Mouse (Mus musculus): Measurements from ENCODE around the gene Cst8. TPM values are rescaled to one million over a fixed set of nuclear protein-coding genes. Genes with fewer than 3 reads are reported as not detected.

Gene Cst8
- polyA plus RNA-seq, 1 experiment from 2014 or later, result not detected

DNA sequence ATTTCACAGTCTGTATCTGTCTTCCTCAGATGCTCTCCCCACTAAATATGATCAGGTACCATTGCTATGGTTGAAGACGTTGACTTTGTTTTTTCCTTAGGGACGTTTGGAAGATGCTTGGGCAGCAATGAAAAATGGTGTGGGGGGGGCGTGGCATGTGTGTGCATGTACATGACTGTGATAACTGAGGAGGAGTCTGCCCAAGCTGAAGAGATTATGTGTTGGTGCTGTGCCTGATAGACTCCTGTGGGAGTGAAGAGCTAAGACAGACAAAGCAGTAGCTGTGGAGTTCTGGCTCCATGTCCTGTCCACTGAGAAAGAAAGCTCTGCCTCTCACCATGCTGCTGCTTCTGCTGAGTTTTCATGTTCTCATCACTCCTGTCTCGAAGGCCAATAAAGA, 36.3 kb downstream of the Cst8 start, which contains the start of gene Cst9:
TSS of gene Cst9 (plus strand) at position 236 of the 400 bp plus-strand sequence.
- 50% methylated on average over 4 of the region's 4 CpGs for WGBS

DNA sequence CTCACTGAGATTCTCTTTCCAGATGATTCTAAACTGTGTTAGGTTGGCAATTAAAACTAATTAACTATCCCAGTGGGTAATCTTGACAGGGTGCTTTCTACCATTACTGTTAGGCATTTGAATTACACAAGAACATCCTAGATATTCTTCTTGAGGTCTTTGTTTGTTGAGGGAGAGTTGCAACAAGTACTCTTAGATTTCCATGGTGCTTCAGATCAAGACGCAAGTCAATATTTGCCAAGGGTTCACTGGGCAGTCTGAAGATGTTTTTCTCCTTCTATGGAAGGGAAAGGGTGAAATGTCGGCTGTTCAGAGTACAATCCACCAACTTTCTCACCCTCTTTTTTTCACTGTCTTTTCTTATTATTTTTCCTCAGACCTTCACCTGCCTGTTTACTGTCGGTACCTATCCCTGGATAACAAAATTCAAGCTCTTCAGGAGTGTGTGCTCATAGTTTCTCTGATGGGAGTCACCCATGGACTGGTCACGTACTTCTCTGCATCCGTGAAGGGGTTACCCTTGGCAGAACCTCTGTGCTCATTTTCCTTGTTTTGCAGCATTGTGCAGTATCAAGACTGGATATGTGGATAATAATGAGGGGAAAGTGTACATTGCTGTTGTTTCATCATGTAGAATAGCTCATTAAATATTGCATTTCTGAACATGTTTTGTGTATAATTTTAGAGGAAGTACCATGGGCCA, 39.6 kb downstream of the Cst8 start:
- no peak overlapping the region for H3K9ac ChIP-seq
- no peaks in the 10 kb centered on the region for H3K9me3 ChIP-seq
- no peaks in the 10 kb centered on the region for H3K4me1 ChIP-seq (replicated peaks)
- ATAC-seq, result no peak
- no peak overlapping the region for H3K27ac ChIP-seq
- WGBS, result 85% methylated on average over 5 of the region's 5 CpGs
- H3K27me3 ChIP-seq (replicated peaks), result 0 out of 2 replicates have a peak, but pooled peaks cover 3% of the 10 kb centered on the region
- H3K4me2 ChIP-seq (replicated peaks), result no peak overlapping the region
- no peak overlapping the region for H3K4me3 ChIP-seq (replicated peaks)
- no peaks in the 10 kb centered on the region for H3K36me3 ChIP-seq

More for the DNA sequence above, 36.3 kb downstream of the Cst8 start, which contains the start of gene Cst9:
- no peaks in the 10 kb centered on the region for H3K36me3 ChIP-seq
- no peaks in the 10 kb centered on the region for H3K4me1 ChIP-seq (replicated peaks)
- H3K27me3 ChIP-seq (replicated peaks), result 0 out of 2 replicates have a peak, but pooled peaks cover 3% of the 10 kb centered on the region
- H3K9ac ChIP-seq, result no peak within 1 kb of the TSS
- no peak for ATAC-seq
- no peak within 1 kb of the TSS for H3K27ac ChIP-seq
- H3K4me2 ChIP-seq (replicated peaks), result no peak within 1 kb of the TSS
- H3K9me3 ChIP-seq, result no peaks in the 10 kb centered on the region
- H3K4me3 ChIP-seq (replicated peaks), result no peak within 1 kb of the TSS

DNA sequence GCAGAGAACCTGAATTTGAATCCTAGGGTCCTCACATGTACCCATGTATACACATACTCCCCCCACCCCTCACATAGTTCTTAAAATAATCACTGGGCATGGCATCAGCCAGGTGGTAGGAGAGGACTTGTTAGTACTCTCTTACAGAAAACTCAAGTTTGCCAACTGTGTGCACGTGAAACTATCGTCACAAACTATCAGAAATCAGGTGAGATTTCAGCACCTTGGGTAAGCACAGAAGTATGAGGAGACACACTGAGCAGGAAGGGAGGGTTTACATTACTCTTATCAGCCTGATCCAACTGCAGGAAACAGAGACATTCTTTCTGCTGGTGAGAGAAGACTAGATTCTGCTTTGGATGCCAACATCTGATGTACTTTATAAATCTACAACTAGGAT, 40.6 kb downstream of the Cst8 start:
- Histone ChIP-seq H3K36me3 (no peaks in the 10 kb centered on the region), H3K4me1 (replicated peaks) (no peaks in the 10 kb centered on the region), H3K27ac (no peak overlapping the region), H3K9me3 (no peaks in the 10 kb centered on the region), H3K4me2 (replicated peaks) (no peak overlapping the region), H3K27me3 (replicated peaks) (0 out of 2 replicates have a peak, but pooled peaks cover 3% of the 10 kb centered on the region), H3K4me3 (replicated peaks) (no peak overlapping the region), H3K9ac (no peak overlapping the region)
- 84% methylated on average over 2 of the region's 2 CpGs for WGBS
- ATAC-seq, result no peak

DNA sequence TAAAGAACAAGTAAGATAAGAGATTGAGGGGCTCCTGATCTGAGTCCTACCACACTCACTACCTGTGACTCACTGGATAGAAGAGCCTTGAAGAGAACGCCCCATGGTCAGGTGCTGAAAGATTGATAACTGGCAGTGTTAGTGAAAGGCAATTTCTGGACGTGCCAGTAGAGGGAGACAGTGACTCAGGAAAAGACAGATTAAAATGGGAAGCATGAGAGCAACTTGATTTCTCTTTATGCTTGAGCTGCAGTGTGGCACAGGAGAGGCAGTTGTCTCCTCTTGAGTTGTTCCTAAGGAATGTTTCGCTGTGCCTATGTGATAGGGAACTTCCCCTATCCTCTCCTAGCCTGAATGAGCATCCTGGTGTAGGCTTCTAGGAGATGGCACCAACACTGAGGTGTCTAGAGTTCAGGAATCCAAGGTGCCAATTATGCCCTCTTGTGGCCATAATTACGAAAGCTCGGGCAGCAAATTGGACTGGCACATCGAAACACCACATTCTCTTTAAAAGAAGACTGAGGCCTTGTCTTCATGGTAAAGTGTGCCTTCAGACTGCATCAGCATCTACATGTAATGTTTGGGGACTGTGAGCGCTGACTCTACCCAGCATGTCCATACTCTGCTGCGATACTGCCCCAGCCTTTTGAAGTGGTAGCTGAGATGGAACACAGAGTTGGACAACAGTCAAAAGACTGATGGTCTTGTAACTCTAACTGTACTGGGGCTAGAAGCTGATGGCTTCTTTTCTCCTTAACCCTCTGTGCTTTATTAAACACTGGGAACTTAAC, 52.7 kb downstream of the Cst8 start:
- 46% methylated on average over 8 of the region's 8 CpGs for WGBS
- Histone ChIP-seq H3K4me3 (replicated peaks) (no peak overlapping the region), H3K4me1 (replicated peaks) (no peaks in the 10 kb centered on the region), H3K9me3 (no peaks in the 10 kb centered on the region), H3K36me3 (no peaks in the 10 kb centered on the region), H3K9ac (no peak overlapping the region), H3K4me2 (replicated peaks) (no peak overlapping the region), H3K27me3 (replicated peaks) (no peaks in the 10 kb centered on the region), H3K27ac (no peak overlapping the region)
- ATAC-seq, result peak; percentile 82

Other genes with a start within 250 kb of the Cst8 start
- 73.1 and 73.7 TPM in 2 replicates for gene Nxt1, start 126.2 kb upstream of the Cst8 start, polyA plus RNA-seq (2015; fragmentation: Nextera tagmentation; extraction: Ambion mirVana)
- gene Gzf1, start 117.8 kb upstream of the Cst8 start, polyA plus RNA-seq (2015; fragmentation: Nextera tagmentation; extraction: Ambion mirVana), result 15.1 and 16.1 TPM in 2 replicates
- gene Napb, start 66.3 kb upstream of the Cst8 start, polyA plus RNA-seq (2015; fragmentation: Nextera tagmentation; extraction: Ambion mirVana), result 3.4 and 4.1 TPM in 2 replicates
- gene Cstl1, start 48.4 kb upstream of the Cst8 start, polyA plus RNA-seq (2015; fragmentation: Nextera tagmentation; extraction: Ambion mirVana), result not detected in 2 replicates
- gene Cst11, start 27.3 kb upstream of the Cst8 start, polyA plus RNA-seq (2015; fragmentation: Nextera tagmentation; extraction: Ambion mirVana), result not detected in 2 replicates
- not detected in 2 replicates for gene 8030411F24Rik, start 16.8 kb upstream of the Cst8 start, polyA plus RNA-seq (2015; fragmentation: Nextera tagmentation; extraction: Ambion mirVana)
- gene Cst12, start 9.4 kb upstream of the Cst8 start, polyA plus RNA-seq (2015; fragmentation: Nextera tagmentation; extraction: Ambion mirVana), result 0.67 TPM in 1 of 2 replicates, not detected in the other
- not detected in 2 replicates for gene Cst13, start 21.3 kb downstream of the Cst8 start, polyA plus RNA-seq (2015; fragmentation: Nextera tagmentation; extraction: Ambion mirVana)
- not detected in 2 replicates for gene Cst9, start 36.4 kb downstream of the Cst8 start, polyA plus RNA-seq (2015; fragmentation: Nextera tagmentation; extraction: Ambion mirVana)
- not detected in 2 replicates for gene 9230104L09Rik, start 66.3 kb downstream of the Cst8 start, polyA plus RNA-seq (2015; fragmentation: Nextera tagmentation; extraction: Ambion mirVana)
- gene Cst3, start 76.9 kb downstream of the Cst8 start, polyA plus RNA-seq (2015; fragmentation: Nextera tagmentation; extraction: Ambion mirVana), result 349 and 390 TPM in 2 replicates
- gene Gm1330, start 204.5 kb downstream of the Cst8 start, polyA plus RNA-seq (2015; fragmentation: Nextera tagmentation; extraction: Ambion mirVana), result not detected in 2 replicates
- gene Gm10750, start 218.5 kb downstream of the Cst8 start, polyA plus RNA-seq (2015; fragmentation: Nextera tagmentation; extraction: Ambion mirVana), result not detected in 2 replicates

Measured in intestine, embryonic 15.5 days (tissue).